ENCODE assay signal across 21 mouse cellular contexts in the genomic region with DNA sequence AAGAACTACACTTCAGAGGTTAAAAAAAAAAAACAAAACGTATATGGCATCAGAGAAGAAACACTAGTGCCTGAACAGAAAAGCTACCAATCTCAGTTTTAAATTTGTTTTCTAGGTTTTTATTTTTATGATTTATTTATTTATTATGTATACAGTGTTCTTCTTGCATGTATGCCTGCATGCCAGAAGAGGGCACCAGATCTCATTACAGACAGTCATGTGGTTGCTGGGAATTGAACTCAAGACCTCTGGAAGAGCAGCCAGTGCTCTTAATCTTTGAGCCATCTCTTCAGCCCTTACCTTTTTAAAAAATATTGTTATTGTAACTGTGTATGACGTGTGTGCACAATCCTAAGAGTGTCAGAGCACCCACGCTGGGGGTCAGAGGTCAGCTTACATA. TPM values are rescaled to one million over a fixed set of nuclear protein-coding genes. Genes with fewer than 3 reads are reported as not detected.
DNase-seq lines count a peak whose midpoint lies in the region; ATAC-seq and TF ChIP-seq lines count a peak whose summit lies in the region.
"Had no signal": no experiment of that assay in that cellular context is flagged by ENCODE, and none has a peak within 500 bp of the region (broad histone marks: within the 10 kb centered on the region; RNA-seq: fewer than 3 reads in every experiment).

No protein-coding gene starts in this region.

- H3K27me3 ChIP-seq in heart, postnatal 0 days (ENCODE audit: control insufficient read depth, insufficient read depth, low read length), result no peaks in the 10 kb centered on the region
- no peaks in the 10 kb centered on the region for H3K27me3 ChIP-seq in liver, postnatal 0 days (ENCODE audit: insufficient read depth, low read length)
- H3K27me3 ChIP-seq: embryonic facial prominence, embryonic 13.5 days had no signal

- H3K36me3 ChIP-seq in heart, postnatal 0 days (replicated peaks; ENCODE audit: control insufficient read depth, insufficient read depth, low read length), result peaks cover 11% of the 10 kb centered on the region
- H3K36me3 ChIP-seq in liver, postnatal 0 days (replicated peaks; ENCODE audit: insufficient read depth, low read length), result peaks cover 2% of the 10 kb centered on the region

- H3K4me2 ChIP-seq in heart, postnatal 0 days (ENCODE audit: low read depth, low read length), result no peak overlapping the region
- H3K4me2 ChIP-seq in liver, postnatal 0 days (ENCODE audit: low read depth, low read length), result no peak overlapping the region
- H3K4me2 ChIP-seq: embryonic facial prominence, embryonic 13.5 days had no signal

- no peak overlapping the region for H3K4me3 ChIP-seq in heart, postnatal 0 days (ENCODE audit: low read depth, low read length)
- H3K4me3 ChIP-seq in liver, postnatal 0 days (ENCODE audit: low read depth, low read length), result no peak overlapping the region
- H3K4me3 ChIP-seq: embryonic facial prominence, embryonic 13.5 days; midbrain, embryonic 10.5 days had no signal

- peak; percentile 47 for TF ChIP-seq CTCF in heart, postnatal 0 days (IDR thresholded peaks at IDR 0.05; ENCODE audit: low read depth)
- TF ChIP-seq CTCF in liver, postnatal 0 days (IDR thresholded peaks at IDR 0.05; ENCODE audit: low read depth), result peak; percentile 58

- no peak overlapping the region for H3K9ac ChIP-seq in heart, postnatal 0 days (replicated peaks; ENCODE audit: low read depth, low read length)
- no peak overlapping the region for H3K9ac ChIP-seq in liver, postnatal 0 days (replicated peaks)
- H3K9ac ChIP-seq: embryonic facial prominence, embryonic 13.5 days had no signal

- 89% methylated on average over 3 of the region's 3 CpGs for WGBS in heart, postnatal 0 days
- 68% methylated on average over 3 of the region's 3 CpGs for WGBS in liver, postnatal 0 days (ENCODE audit: insufficient replicate concordance)

- no peak for ATAC-seq in heart, postnatal 0 days (ENCODE audit: insufficient read depth, low read depth)
- ATAC-seq in liver, postnatal 0 days, result no peak
- ATAC-seq: forebrain, embryonic 14.5 days had no signal

- TF ChIP-seq EP300 in heart, postnatal 0 days (IDR thresholded peaks at IDR 0.05; ENCODE audit: low read depth), result no peak
- TF ChIP-seq EP300 in liver, postnatal 0 days (IDR thresholded peaks at IDR 0.05; ENCODE audit: low read depth), result no peak

- H3K4me1 ChIP-seq in heart, postnatal 0 days (ENCODE audit: control insufficient read depth, insufficient read depth), result peaks cover 33% of the 10 kb centered on the region
- 0 out of 2 replicates have a peak, but pooled peaks cover 2% of the 10 kb centered on the region for H3K4me1 ChIP-seq in liver, postnatal 0 days (ENCODE audit: insufficient read depth)

- peak overlapping the region; percentile 90 for H3K27ac ChIP-seq in heart, postnatal 0 days (ENCODE audit: low read depth)
- H3K27ac ChIP-seq in liver, postnatal 0 days (ENCODE audit: low read depth), result no peak overlapping the region
- H3K27ac ChIP-seq: embryonic facial prominence, embryonic 13.5 days; midbrain, embryonic 10.5 days had no signal

- no peak for DNase-seq in heart, postnatal 0 days (ENCODE audit: low spot score)
- no peak for DNase-seq in heart, adult 18-20 months
- DNase-seq in liver, postnatal 0 days, result no peak
- DNase-seq in liver, result no peak
- DNase-seq in CD4-positive, CD25-positive, alpha-beta regulatory T cell, adult 2 months (ENCODE audit: low read depth, low spot score), result peak; percentile 60
- DNase-seq in induced T-regulatory cell, adult 2 months (ENCODE audit: low read depth), result peak; percentile 59
- DNase-seq in adrenal gland, postnatal 25 days, result no peak
- DNase-seq in gastrocnemius, adult 8-10 months (ENCODE audit: low spot score in 2 of 2), result no peak
- DNase-seq: cerebellum, postnatal 25 days; gastrocnemius, postnatal 25 days; heart, postnatal 10 days had no signal

- H3K9me3 ChIP-seq in heart, postnatal 0 days (replicated peaks; ENCODE audit: control insufficient read depth, low read length), result no peaks in the 10 kb centered on the region
- no peaks in the 10 kb centered on the region for H3K9me3 ChIP-seq in liver, postnatal 0 days (ENCODE audit: low read length)
- H3K9me3 ChIP-seq: embryonic facial prominence, embryonic 13.5 days had no signal

RNA-seq across cellular contexts. Expression of a gene that starts 6.4 kb away (rescaled TPM):
- 98.2 and 123 TPM in 2 replicates for total RNA-seq in heart, postnatal 0 days (2014; rRNA removed; ENCODE audit: low replicate concordance)
- 70.9 and 78.4 TPM in 2 replicates for polyA plus RNA-seq in heart, postnatal 0 days (2015; fragmentation: Nextera tagmentation; extraction: Ambion mirVana)
- 10 to 100 TPM; 89.8 to 92.3 TPM for total RNA-seq in heart, adult 18-20 months (2021)
- 15.5 and 17.5 TPM in 2 replicates for polyA plus RNA-seq in liver, postnatal 0 days (2015; fragmentation: Nextera tagmentation; extraction: Ambion mirVana)
- total RNA-seq in adrenal gland, postnatal 25 days (2021), result 34.2 and 38.0 TPM in 2 replicates
- 10 to 100 TPM; 25.0 to 47.1 (median 34.0) TPM for total RNA-seq in gastrocnemius, adult 8-10 months (2022)

RNA-seq across cellular contexts. Expression of a gene that starts 28.3 kb away (rescaled TPM):
- total RNA-seq in heart, postnatal 0 days (2014; rRNA removed; ENCODE audit: low replicate concordance), result not detected in 2 replicates
- not detected in 2 replicates for polyA plus RNA-seq in heart, postnatal 0 days (2015; fragmentation: Nextera tagmentation; extraction: Ambion mirVana)
- total RNA-seq in heart, adult 18-20 months (2021), result not detected
- polyA plus RNA-seq in liver, postnatal 0 days (2015; fragmentation: Nextera tagmentation; extraction: Ambion mirVana), result not detected in 2 replicates
- not detected in 2 replicates for total RNA-seq in adrenal gland, postnatal 25 days (2021)
- not detected for total RNA-seq in gastrocnemius, adult 8-10 months (2022)
- total RNA-seq: adrenal gland, adult 18-20 months; G1E; gastrocnemius, postnatal 25 days; heart, postnatal 10 days; left cerebral cortex, postnatal 25 days had no signal
- polyA plus RNA-seq: embryonic facial prominence, embryonic 13.5 days; forebrain, embryonic 14.5 days; G1E; intestine, embryonic 14.5 days; liver, embryonic 16.5 days; midbrain, embryonic 10.5 days; spleen, adult 2 months; urinary bladder, adult 2 months had no signal

RNA-seq across cellular contexts. Expression of a gene that starts 42.0 kb away (rescaled TPM):
- 1.1 and 1.3 TPM in 2 replicates for total RNA-seq in heart, postnatal 0 days (2014; rRNA removed; ENCODE audit: low replicate concordance)
- 0.57 and 0.62 TPM in 2 replicates for polyA plus RNA-seq in heart, postnatal 0 days (2015; fragmentation: Nextera tagmentation; extraction: Ambion mirVana)
- 1 to 10 TPM; 6.0 to 7.6 TPM for total RNA-seq in heart, adult 18-20 months (2021)
- polyA plus RNA-seq in liver, postnatal 0 days (2015; fragmentation: Nextera tagmentation; extraction: Ambion mirVana), result 0.08 TPM in 1 of 2 replicates, not detected in the other
- total RNA-seq in adrenal gland, postnatal 25 days (2021), result 0.33 and 0.49 TPM in 2 replicates
- 10 to 100 TPM; 20.6 to 37.3 (median 29.6) TPM for total RNA-seq in gastrocnemius, adult 8-10 months (2022)
- total RNA-seq: G1E had no signal
- polyA plus RNA-seq: forebrain, embryonic 14.5 days; G1E had no signal

RNA-seq across cellular contexts. Expression of a gene that starts 47.4 kb away (rescaled TPM):
- 0.39 TPM in 1 of 2 replicates, not detected in the other for total RNA-seq in heart, postnatal 0 days (2014; rRNA removed; ENCODE audit: low replicate concordance)
- 0.18 and 0.23 TPM in 2 replicates for polyA plus RNA-seq in heart, postnatal 0 days (2015; fragmentation: Nextera tagmentation; extraction: Ambion mirVana)
- total RNA-seq in heart, adult 18-20 months (2021), result 1 to 10 TPM in 1 of 2 experiments, under 1 TPM in 1; 0.89 to 1.5 TPM
- polyA plus RNA-seq in liver, postnatal 0 days (2015; fragmentation: Nextera tagmentation; extraction: Ambion mirVana), result not detected in 2 replicates
- 0.09 and 0.29 TPM in 2 replicates for total RNA-seq in adrenal gland, postnatal 25 days (2021)
- total RNA-seq in gastrocnemius, adult 8-10 months (2022), result under 1 TPM in 2 of 4 experiments, not detected in 2; 0.07 to 0.11 TPM
- total RNA-seq: adrenal gland, adult 18-20 months had no signal
- polyA plus RNA-seq: G1E; urinary bladder, adult 2 months had no signal

Comparison
In these comparisons a context has a peak if more than half of its experiments do, and no peak if none do; other contexts are left out.
1. DNase-seq: peak in CD4-positive, CD25-positive, alpha-beta regulatory T cell, adult 2 months (single experiment) and induced T-regulatory cell, adult 2 months (single experiment); none in heart, postnatal 0 days (single experiment), heart, adult 18-20 months (0 of 2), liver, postnatal 0 days (single experiment), liver (single experiment), adrenal gland, postnatal 25 days (single experiment) and gastrocnemius, adult 8-10 months (0 of 2).